Mouse (Mus musculus): ENCODE results near the gene Plk4. TPM values are rescaled to one million over a fixed set of nuclear protein-coding genes. Genes with fewer than 3 reads are reported as not detected.
"Not testable (repeated sequence)": the region's sequence is repeated elsewhere in the genome, so short reads cannot be mapped to it uniquely, and the experiment has no call there.

The Plk4 gene
- polyA plus RNA-seq, 1 experiment from 2014 or later, result 43.0 TPM

- peak within 1 kb of the TSS; percentile 48 for H3K4me3 ChIP-seq
- H3K9me3 ChIP-seq (replicated peaks); H3K27me3 ChIP-seq; H3K36me3 ChIP-seq; H3K4me1 ChIP-seq: not testable (repeated sequence)
- WGBS, result under 1% methylated on average over 39 of the region's 39 CpGs
- H3K27ac ChIP-seq, result peak within 1 kb of the TSS; percentile 82
- peak within 1 kb of the TSS; percentile 59 for H3K4me2 ChIP-seq (replicated peaks)
- ATAC-seq (ENCODE audit: low FRiP score), result peak; percentile 99
- H3K9ac ChIP-seq, result peak within 1 kb of the TSS; percentile 68
These were observed 46.7 kb downstream of the Plk4 start, which contains the start of gene Mfsd8 for GRCm38 (mm10) chr3:40846473-40846956. Gene Mfsd8, minus strand, starts transcription at chr3:40846886.

DNA sequence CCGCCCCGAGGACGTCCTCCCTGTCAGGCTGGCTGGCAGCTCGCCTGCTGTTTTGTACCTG is 47.0 kb downstream of the Plk4 start, which contains the start of gene Abhd18:
Gene Abhd18, plus strand, starts transcription at position 14 of the 61 bp plus-strand sequence.
- H3K4me3 ChIP-seq, result peak within 1 kb of the TSS; percentile 48
- H3K27me3 ChIP-seq; H3K36me3 ChIP-seq; H3K4me1 ChIP-seq; ATAC-seq (ENCODE audit: low FRiP score); H3K9me3 ChIP-seq (replicated peaks): not testable (repeated sequence)
- H3K9ac ChIP-seq, result peak within 1 kb of the TSS; percentile 68
- H3K27ac ChIP-seq, result peak within 1 kb of the TSS; percentile 82
- WGBS, result 0% methylated on average over 2 of the region's 4 CpGs
- H3K4me2 ChIP-seq (replicated peaks), result peak within 1 kb of the TSS; percentile 59

DNA sequence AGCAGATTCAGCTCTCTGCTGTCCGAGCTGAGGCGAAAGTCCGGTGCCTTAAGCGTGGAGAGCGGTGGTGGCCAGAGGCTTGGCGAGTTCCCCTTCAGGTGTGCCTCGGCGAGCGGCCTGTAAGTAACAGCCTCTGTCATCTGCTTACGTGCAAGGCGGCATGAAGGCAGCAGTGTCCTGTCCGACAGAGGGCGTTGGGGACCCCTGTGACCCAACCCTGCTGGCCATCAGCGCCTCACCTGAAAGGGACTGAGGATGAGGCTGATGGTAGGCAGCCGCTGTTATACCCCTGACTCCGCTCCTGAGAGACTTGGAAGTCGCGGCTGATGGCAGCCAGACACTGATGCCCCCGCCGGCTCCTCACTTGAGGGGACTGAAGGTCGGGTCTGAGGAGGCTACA is 47.2 kb downstream of the Plk4 start:
- ATAC-seq (ENCODE audit: low FRiP score); H3K27me3 ChIP-seq; H3K9me3 ChIP-seq (replicated peaks); H3K36me3 ChIP-seq; H3K4me1 ChIP-seq: not testable (repeated sequence)
- H3K9ac ChIP-seq, result peak overlapping the region; percentile 68
- H3K4me3 ChIP-seq, result peak overlapping the region; percentile 48
- H3K27ac ChIP-seq, result peak overlapping the region; percentile 67
- H3K4me2 ChIP-seq (replicated peaks), result peak overlapping the region; percentile 59
- WGBS, result under 1% methylated on average over 13 of the region's 21 CpGs

DNA sequence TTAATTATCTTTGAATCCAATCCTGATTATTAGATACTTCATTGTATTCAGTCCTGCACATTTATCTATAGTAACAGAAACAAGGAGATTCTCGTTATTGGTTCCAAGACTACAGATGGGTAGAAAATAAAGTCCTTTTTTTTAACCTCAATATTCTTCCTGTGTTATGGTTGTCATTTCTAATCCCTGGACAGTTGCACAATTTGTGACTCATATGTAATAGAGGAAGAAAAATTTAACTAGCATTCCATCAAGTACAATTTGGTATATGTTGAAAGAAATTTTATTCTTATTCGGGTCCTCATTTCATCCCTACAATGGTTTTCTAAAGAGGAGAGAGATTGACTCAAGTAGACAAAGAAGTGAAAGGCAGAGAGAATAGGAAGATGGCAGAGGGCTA is 48.1 kb downstream of the Plk4 start:
- H3K27me3 ChIP-seq; H3K4me3 ChIP-seq; H3K36me3 ChIP-seq; H3K4me1 ChIP-seq; H3K27ac ChIP-seq; H3K9ac ChIP-seq; H3K9me3 ChIP-seq (replicated peaks); ATAC-seq (ENCODE audit: low FRiP score): not testable (repeated sequence)
- H3K4me2 ChIP-seq (replicated peaks), result peak overlapping the region; percentile 59; the same call in 1 of the 2 replicates
- WGBS, result 88% methylated on average over 2 of the region's 2 CpGs

DNA sequence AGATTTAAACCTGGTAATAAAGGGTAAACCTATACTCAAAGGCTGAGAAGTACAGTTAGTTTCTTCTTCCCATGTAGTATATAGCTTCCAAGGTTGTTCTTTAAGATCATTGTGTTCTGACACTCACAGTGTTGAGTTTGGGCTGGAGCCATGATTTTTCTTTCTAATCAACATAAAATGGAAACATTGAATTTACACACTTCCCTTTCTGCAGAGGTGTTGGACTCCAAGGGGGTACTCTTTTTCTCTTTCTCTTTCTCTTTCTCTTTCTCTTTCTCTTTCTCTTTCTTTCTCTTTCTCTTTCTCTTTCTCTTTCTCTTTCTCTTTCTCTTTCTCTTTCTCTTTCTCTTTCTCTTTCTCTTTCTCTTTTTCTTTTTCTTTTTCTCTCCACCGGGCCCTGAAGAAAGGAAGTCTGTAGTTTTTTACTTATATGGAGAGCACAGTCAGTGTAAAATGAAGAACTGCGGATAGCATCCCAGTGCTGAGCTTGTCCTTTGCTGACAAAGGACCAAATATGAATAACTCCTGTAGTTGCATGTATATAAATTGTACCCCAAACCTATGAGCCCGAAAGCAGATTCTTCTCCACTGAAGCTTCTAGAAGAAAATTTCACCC is 53.4 kb downstream of the Plk4 start:
- WGBS, result 86% methylated on average over 3 of the region's 3 CpGs

More for the DNA sequence above, 53.4 kb downstream of the Plk4 start:
- not testable (repeated sequence) for H3K9ac ChIP-seq; H3K9me3 ChIP-seq (replicated peaks); H3K27me3 ChIP-seq; H3K27ac ChIP-seq; H3K4me3 ChIP-seq; ATAC-seq (ENCODE audit: low FRiP score); H3K4me2 ChIP-seq (replicated peaks); H3K4me1 ChIP-seq; H3K36me3 ChIP-seq

Other genes starting within 250 kb of the Plk4 start
- 0.39 and 0.46 TPM in 2 replicates for gene Slc25a31, start 91.2 kb upstream of the Plk4 start, polyA plus RNA-seq (2016; fragmentation: Nextera tagmentation; extraction: Ambion mirVana)
- 62.1 and 64.8 TPM in 2 replicates for gene Hspa4l, start 55.5 kb upstream of the Plk4 start, polyA plus RNA-seq (2016; fragmentation: Nextera tagmentation; extraction: Ambion mirVana)
- 10.3 and 10.4 TPM in 2 replicates for gene Mfsd8, start 46.9 kb downstream of the Plk4 start, polyA plus RNA-seq (2016; fragmentation: Nextera tagmentation; extraction: Ambion mirVana)
- gene Abhd18, start 47.0 kb downstream of the Plk4 start, polyA plus RNA-seq (2016; fragmentation: Nextera tagmentation; extraction: Ambion mirVana), result 11.7 and 12.9 TPM in 2 replicates
- gene 1700034I23Rik, start 102.5 kb downstream of the Plk4 start, polyA plus RNA-seq (2016; fragmentation: Nextera tagmentation; extraction: Ambion mirVana), result 0.31 and 0.43 TPM in 2 replicates
- 4.0 and 4.2 TPM in 2 replicates for gene Larp1b, start 149.8 kb downstream of the Plk4 start, polyA plus RNA-seq (2016; fragmentation: Nextera tagmentation; extraction: Ambion mirVana)

Data from hindbrain, embryonic 12.5 days (tissue).